Mouse (Mus musculus) brain, embryonic 14.5 days (tissue): ENCODE measurements at regions not wholly inside any gene's neighbourhood (a gene's known extent, or its start where the extent isn't known, plus 50 kb on each side); places are given as distances from the start of the nearest gene placed in this dataset.

ENCODE experiments used
- DNase-seq: peaks from one replicate; pipeline ENCODE4 v3.0.0-alpha.2; 2011; ENCODE audit warnings: low read depth
- CTCF ChIP-seq: fragments of 200-500 bp; IDR thresholded peaks from 2 replicates; pipeline ENCODE4 v1.5.1; 2012; ENCODE audit warnings: inconsistent platforms, mild to moderate bottlenecking, moderate library complexity, borderline replicate concordance; ENCODE audit not compliant: insufficient read depth, insufficient read length; ENCODE audit errors: extremely low read depth
- POLR2A ChIP-seq: fragments of 200-500 bp; IDR thresholded peaks from 2 replicates; pipeline ENCODE4 v1.6.1; 2012; ENCODE audit warnings: mild to moderate bottlenecking, inconsistent platforms, borderline replicate concordance; ENCODE audit not compliant: poor library complexity, insufficient read depth, insufficient read length, severe bottlenecking; ENCODE audit errors: extremely low read depth

- TF ChIP-seq CTCF (no peak), POLR2A (no peak)
- no peak for DNase-seq
Measured at GRCm38 (mm10) chr10:39316533-39316932, 52.1 kb upstream of the Fyn start.

- no peak for TF ChIP-seq CTCF
- no peak for TF ChIP-seq POLR2A
- DNase-seq: no peak
Measured at GRCm38 (mm10) chr10:39315434-39316174, 53.1 kb upstream of the Fyn start.

- TF ChIP-seq POLR2A (no peak), CTCF (no peak)
- DNase-seq: no peak
Measured at GRCm38 (mm10) chr10:39311501-39311900, 57.2 kb upstream of the Fyn start.

GRCm38 (mm10) chr10:39308535-39308934, 60.1 kb upstream of the Fyn start:
- TF ChIP-seq CTCF (no peak), POLR2A (no peak)
- no peak for DNase-seq

- no peak for TF ChIP-seq CTCF
- no peak for TF ChIP-seq POLR2A
- no peak for DNase-seq
Measured at GRCm38 (mm10) chr10:39292703-39293496, 75.8 kb upstream of the Fyn start.

- no peak for TF ChIP-seq POLR2A
- TF ChIP-seq CTCF: no peak
- peak; percentile 84 for DNase-seq
Measured at GRCm38 (mm10) chr10:39291747-39292198, 76.9 kb upstream of the Fyn start.

- DNase-seq: peak; percentile 96
- TF ChIP-seq CTCF (no peak), POLR2A (no peak)
Measured at GRCm38 (mm10) chr10:39291134-39291746, 77.4 kb upstream of the Fyn start.

GRCm38 (mm10) chr10:39290245-39290644, 78.4 kb upstream of the Fyn start:
- DNase-seq: peak; percentile 76
- TF ChIP-seq CTCF: no peak
- no peak for TF ChIP-seq POLR2A

- no peak for TF ChIP-seq CTCF
- TF ChIP-seq POLR2A: no peak
- DNase-seq: no peak
Measured at GRCm38 (mm10) chr10:39280366-39281000, 88.2 kb upstream of the Fyn start.

GRCm38 (mm10) chr10:39274202-39274601, 94.5 kb upstream of the Fyn start:
- no peak for DNase-seq
- TF ChIP-seq POLR2A: no peak
- TF ChIP-seq CTCF: no peak

- TF ChIP-seq CTCF: no peak
- no peak for TF ChIP-seq POLR2A
- no peak for DNase-seq
Measured at GRCm38 (mm10) chr10:39273426-39273825, 95.2 kb upstream of the Fyn start.
